Mouse (Mus musculus) layer of hippocampus, adult 9-10 months (tissue): ENCODE data around the gene Zfp558.
"Not testable (repeated sequence)": the region's sequence is repeated elsewhere in the genome, so short reads cannot be mapped to it uniquely, and the experiment has no call there.

ENCODE experiments used
- DNase-seq: peaks from one replicate; pipeline ENCODE4 v3.0.0; 2022; ENCODE audit warnings: low spot score

The Zfp558 gene

DNA sequence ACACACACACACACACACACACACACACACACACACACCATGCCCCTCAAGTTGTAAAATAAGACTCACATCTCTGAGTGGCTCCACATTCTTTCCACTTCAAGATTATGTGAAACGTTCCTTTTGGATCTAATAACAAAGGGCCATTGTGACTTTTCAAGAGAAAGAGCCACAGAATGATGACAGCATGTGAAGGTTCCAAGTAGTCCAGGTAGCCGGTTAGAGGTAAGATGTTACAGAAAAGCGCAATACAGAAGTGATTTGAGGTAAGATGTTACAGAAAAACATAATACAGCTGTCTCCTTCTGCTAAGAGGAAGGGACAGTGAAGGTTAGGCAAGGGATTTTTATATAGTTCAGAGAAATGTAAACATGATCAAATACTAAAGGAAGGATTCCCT lies at the start of gene Zfp558, which contains the start of gene Mbd3l1:
Zfp558 (minus strand) TSS at position 101 of the 400 bp plus-strand sequence.
Mbd3l1 (plus strand) TSS at position 192 of the 400 bp plus-strand sequence.
- DNase-seq = no peak

DNA sequence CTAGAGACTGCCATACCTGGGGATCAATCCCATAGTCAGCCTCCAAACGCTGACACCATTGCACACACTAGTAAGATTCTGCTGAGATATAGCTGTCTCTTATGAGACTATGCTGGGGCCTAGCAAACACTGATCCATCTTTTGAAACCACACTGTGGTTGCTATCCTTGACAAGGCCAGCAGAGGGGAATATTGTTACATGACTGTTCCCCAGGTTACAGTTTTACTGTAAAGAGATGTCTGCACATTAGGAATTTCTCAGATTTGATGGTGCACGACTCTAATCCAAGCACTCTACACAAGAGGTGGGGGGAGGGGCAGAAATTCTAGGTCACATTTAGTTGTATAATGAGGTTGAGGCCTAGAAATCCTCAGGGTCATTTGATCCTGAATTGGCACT lies 30.0 kb upstream of the Zfp558 start:
- DNase-seq = no peak

DNA sequence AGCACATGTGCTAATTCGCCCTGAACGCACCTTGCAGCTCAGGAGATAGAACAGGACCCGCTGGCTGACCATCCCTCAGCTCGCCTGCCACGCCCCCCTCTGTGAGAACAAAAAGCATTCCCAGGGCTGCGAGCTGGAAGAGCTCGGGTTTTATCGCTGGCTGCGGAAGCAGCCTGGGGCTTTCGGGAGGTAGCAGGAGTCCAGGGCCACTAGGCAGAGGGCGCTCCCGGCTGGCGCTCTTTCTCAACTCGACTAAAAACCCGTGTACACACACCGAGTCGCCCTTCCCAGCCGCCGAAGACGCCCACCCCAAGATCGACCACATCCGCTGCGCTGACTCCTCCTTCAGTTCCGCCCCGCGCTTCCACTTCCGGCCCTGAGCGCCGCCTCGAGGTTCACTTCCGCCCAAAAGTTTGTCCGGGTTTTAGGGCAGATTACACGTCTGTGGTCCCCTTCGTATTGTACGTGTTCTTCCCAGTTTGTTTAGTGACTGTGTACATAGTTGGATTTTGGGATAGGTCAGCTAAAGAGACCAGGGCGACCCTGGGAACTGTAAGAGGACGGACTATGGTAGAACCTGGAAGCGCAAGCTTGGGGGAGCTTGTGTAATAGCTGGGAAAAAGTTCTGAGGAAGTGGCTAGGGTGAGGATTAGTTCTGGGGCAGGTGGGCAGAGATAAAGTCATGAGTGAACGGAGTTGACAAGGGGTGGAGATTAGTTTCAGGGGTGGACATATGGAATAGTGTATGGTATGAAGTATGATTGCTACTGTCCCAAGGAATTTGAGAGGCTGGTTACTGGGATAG lies 4.5 kb downstream of the Zfp558 start:
- peak; percentile 22 for DNase-seq

DNA sequence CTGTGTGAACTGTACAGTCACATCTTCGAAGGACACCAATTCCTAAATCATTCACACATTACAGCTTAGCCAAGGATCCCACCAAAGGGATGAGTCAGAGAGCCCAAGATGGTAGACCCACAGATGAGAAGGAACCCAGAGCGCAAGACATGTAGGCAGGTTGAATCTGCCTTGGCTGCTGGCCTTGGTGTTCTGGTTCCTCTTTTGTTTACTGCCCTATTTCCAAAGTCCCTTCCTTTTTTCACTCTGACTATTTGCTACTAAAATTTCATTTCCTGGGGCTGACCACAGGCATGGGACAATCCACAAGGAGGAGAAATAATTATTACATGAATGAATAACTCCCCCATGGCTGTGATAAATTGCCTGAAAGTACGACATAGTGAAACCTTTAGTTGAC lies 10.1 kb downstream of the Zfp558 start:
- DNase-seq = no peak

DNA sequence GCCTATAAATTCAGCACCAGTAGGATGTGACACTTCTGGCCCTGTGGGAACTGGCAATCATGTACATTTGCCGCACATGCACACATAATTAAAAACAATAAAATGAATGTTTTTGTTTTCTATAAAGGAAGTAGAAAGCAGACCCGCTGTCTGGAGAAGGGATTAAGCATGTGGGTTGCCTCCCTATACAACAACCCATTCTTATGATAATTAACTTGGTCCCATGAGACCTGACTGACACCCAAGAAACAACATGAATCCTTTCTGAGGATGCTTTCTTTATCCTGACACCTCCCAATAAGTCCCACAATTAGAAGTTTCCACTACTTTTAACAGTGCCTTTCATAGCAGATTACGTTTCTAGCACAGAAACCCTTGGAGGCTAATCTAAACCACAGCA lies 10.7 kb downstream of the Zfp558 start:
- no peak for DNase-seq

DNA sequence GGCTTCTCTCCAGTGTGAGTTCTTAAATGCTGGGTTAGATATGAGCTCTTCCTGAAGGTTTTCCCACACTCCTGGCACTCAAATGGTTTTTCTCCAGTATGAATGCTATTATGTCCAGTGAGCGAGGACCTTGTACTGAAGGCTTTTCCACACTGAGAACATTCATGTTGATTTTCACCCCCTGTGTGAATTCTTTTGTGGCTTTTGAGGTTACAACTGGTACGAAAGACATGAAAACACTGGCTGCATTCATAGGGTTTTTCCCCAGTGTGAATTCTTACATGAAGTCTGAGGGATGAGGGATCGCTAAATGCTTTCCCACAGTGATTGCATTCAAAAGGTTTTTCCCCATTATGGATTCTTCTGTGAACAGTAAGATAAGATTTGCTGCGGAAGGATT lies 21.5 kb downstream of the Zfp558 start:
- DNase-seq = no peak

DNA sequence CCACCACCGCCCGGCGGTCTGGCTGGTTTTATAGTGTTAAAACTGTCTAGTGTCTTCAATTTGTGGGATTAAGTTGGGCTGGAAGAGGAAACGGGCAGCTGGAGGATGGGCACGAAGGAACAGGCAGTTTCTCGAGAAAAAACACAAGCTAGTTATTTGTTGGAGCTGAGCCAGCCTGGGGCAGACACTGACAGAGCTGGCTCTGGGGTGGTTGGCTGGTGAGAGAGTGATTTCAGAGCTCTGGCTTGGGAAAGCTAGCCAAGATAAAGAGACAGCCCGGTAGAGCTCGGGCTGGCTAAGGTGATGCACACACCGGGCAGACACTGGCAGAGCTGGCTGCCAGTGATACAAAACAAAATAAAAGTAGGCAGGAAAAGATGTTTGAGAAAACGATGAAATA lies 46.4 kb downstream of the Zfp558 start:
- no peak for DNase-seq

DNA sequence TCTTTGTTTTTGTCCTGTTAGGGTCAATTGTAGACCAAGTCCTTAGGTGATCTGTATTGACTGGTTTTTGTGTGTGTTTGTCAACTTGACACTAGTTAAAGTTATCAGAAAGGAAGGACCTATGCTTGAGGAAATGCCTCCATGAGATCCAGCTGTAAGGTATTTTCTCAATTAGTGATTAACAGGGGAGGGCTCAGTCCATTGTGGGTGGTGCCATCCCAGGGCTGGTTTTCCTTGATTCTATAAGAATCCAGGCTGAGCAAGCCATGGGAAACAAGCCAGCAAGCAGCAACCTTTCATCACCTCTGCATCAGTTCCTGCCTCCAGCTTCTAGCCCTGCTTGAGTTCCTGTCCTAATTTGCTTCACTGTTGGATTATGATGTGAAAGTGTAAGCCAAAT lies 47.7 kb downstream of the Zfp558 start, which contains the start of gene Mbd3l2:
Mbd3l2 (plus strand) TSS at position 301 of the 400 bp plus-strand sequence.
- no peak for DNase-seq

DNA sequence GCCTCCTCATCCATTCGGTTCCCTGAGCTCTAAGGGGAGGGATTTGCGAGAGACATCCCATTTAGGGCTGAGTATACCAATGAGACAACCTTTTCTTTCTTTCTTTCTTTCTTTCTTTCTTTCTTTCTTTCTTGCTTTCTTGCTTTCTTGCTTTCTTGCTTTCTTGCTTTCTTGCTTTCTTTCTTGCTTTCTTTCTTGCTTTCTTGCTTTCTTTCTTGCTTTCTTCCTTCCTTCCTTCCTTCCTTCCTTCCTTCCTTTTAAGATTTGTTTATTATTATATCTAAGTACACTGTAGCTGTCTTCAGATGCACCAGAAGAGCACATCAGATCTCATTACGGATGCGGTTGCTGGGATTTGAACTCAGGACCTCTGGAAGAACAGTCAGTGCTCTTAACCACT lies 65.7 kb downstream of the Zfp558 start:
- DNase-seq = not testable (repeated sequence)
